Mouse (Mus musculus): Measurements from ENCODE around the gene Sh2b2.
A peak's percentile ranks its signal among the peaks of the same experiment; 100 is the strongest.

Gene Sh2b2

DNA sequence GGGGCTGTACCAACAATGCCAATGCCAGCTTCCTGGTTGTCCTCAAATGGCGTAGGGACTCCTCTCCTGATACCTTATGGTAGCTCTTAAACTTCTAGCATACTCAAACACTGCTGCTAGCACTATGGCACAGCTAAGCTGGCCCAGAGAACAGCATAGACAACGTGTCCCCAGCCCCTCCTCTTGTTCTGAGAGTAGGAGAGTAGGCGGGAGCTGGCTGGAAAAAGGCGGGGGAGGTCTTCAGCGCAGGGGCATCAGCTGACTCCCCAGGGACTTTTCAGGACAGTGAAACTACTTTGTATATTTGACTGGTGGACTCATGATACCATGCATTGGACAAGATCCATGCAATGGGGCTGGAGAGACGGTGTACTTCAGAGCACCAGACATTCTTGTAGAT lies 64.3 kb downstream of the Sh2b2 start:
- no peak for DNase-seq (ENCODE audit: low spot score in 2 of 2)

DNA sequence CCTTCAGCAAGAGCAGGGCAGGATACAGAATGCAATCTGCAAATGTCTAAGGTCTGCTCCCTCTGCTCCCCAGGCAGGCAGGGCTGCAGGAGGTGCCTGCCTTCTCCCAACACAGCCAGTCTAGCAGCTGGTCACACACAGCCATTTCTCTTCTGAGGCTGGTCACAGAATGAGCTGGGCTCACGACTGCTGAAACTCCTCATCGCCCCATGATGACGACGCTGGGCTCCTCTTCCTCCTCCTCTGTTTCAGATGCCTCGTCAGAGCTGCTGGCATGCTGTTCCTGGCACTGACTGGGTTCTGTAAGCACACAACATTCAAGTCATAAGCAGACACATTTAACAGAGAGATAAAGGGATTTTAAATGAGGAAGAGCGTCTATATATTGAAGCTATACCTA lies 65.2 kb downstream of the Sh2b2 start:
- DNase-seq (ENCODE audit: low spot score in 2 of 2), result no peak

GRCm38 (mm10) chr5:136179594-136179993 lies 66.8 kb downstream of the Sh2b2 start:
- no peak for DNase-seq (ENCODE audit: low spot score in 2 of 2)

- peak; percentile 55 to 58 for DNase-seq (ENCODE audit: low spot score in 2 of 2)
Measured at GRCm38 (mm10) chr5:136173606-136174463, 72.5 kb downstream of the Sh2b2 start.

- no peak for DNase-seq (ENCODE audit: low spot score in 2 of 2)
Measured at GRCm38 (mm10) chr5:136172939-136173338, 73.4 kb downstream of the Sh2b2 start.

DNA sequence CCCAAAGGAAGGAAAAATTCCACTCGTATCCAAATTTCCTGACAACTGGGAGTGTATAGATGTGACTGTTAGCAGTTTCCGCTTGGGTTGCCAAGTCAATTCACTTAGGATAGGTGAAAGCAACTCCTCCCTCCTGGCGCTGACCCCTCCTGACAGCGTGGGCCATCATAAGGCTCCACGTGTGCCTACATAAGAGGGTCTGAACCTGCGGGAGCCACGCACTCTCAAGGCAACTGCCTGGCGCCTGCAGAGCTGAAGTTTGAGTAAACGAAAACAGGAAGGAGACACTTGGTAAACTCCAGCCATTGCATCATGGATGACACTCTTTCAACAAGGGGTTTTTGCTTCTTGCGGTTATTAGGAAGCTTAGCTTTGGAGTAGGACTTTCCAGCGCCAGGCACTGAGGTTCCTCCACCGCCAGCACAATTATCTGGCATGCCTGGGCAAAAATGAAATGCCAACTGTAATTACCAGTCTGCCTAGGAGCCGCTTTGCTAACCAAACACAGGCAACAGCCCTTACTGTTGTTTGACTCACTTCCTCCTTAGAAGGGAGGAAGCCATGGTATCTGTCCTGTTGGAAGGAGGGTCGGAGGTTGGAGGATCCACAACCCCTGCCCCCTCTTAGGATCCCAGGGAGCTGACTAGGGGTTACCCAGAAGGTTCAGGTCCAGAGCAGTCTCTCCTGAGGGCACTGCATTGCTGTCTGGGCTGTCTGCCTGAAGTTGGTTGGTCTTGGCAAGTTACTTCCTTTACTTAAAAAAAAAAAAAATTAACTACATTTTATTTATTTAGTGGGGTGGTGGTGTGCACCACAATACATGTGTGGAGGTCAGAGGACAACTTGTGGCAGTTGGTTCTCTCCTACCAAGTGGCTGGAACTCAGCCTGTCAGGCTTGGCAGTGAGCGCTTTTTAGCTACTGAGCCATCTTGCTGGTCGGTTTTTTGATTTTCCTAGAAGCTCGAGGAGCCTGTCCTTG lies 74.7 kb downstream of the Sh2b2 start:
- peak in 1 of 2 experiments; percentile 42 for DNase-seq (ENCODE audit: low spot score in 2 of 2)

DNA sequence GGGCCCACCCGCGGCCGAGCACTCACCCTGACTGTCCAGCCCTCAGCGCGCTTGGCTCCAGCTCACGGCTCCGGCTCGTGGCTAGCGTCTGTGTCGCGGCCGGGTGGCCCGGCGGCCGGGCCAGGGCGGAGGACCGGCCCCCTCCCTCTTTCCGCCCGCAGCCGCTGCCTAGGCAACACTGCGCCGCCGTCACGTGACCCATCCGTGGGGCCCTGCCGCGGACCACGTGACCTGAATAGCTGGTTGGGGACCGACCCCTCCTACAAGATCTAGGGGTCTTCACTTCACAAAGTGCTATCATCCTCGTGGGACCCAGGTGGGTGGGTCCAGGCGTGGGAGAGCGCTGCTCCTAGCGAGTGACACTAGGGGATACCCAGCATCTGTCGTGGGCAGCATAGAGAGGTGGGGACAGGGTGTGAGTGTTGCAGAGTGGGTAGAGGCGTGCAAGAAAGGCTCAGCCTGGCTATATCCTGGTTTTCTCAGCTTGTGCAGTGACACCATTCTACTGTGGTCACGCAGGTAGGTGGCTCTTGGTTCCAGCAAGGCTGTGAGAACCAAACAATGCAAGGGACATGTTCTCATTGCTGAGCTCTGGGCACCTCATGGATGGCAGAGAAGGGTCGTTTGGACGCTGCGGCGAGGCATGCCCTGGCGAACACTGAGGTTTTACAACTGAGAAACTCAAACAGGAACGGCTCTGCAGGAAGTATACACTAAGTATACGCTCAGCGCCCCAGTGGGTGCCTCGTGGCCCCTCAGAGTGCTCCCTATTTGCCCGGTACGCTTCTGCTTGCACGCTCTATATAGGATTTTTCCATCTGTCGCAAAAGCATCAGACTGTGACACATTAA lies 75.6 kb downstream of the Sh2b2 start, which contains the start of gene Orai2:
Gene Orai2, minus strand, starts transcription at position 202 of the 851 bp plus-strand sequence.
- peak; percentile 88 for DNase-seq (ENCODE audit: low spot score in 2 of 2)

- peak; percentile 78 to 79 for DNase-seq (ENCODE audit: low spot score in 2 of 2)
Measured at GRCm38 (mm10) chr5:136169626-136170511, 76.5 kb downstream of the Sh2b2 start.

Measured in spleen, postnatal 36 days (tissue).